Mouse (Mus musculus): ENCODE results near the gene Tbc1d4.

The Tbc1d4 gene

GRCm38 (mm10) chr14:101447857-101448256 lies 161.1 kb downstream of the Tbc1d4 start:
- DNase-seq (ENCODE audit: inconsistent age in 2 of 2, low spot score in 1 of 2) = peak in 1 of 2 experiments; percentile 45

GRCm38 (mm10) chr14:101445205-101445604 lies 163.8 kb downstream of the Tbc1d4 start:
- no peak for DNase-seq (ENCODE audit: inconsistent age in 2 of 2, low spot score in 1 of 2)

- no peak for DNase-seq (ENCODE audit: inconsistent age in 2 of 2, low spot score in 1 of 2)
Observed at GRCm38 (mm10) chr14:101437925-101438324, 171.1 kb downstream of the Tbc1d4 start.

GRCm38 (mm10) chr14:101430536-101430935 lies 178.5 kb downstream of the Tbc1d4 start:
- no peak for DNase-seq (ENCODE audit: inconsistent age in 2 of 2, low spot score in 1 of 2)

- peak in 1 of 2 experiments; percentile 73 for DNase-seq (ENCODE audit: inconsistent age in 2 of 2, low spot score in 1 of 2)
Observed at GRCm38 (mm10) chr14:101428805-101429516, 180.0 kb downstream of the Tbc1d4 start.

- DNase-seq (ENCODE audit: inconsistent age in 2 of 2, low spot score in 1 of 2) = no peak
Observed at GRCm38 (mm10) chr14:101417679-101418078, 191.3 kb downstream of the Tbc1d4 start.

All from adrenal gland, adult (tissue).